Mouse (Mus musculus) ovary, postnatal 10 days (tissue): ENCODE measurements around the gene Ip6k1.
"Not testable (repeated sequence)": the region's sequence is repeated elsewhere in the genome, so short reads cannot be mapped to it uniquely, and the experiment has no call there.

ENCODE experiments used
- DNase-seq: peaks from one replicate; pipeline ENCODE4 v3.0.0; 2022; ENCODE audit warnings: low spot score

Gene Ip6k1

GRCm38 (mm10) chr9:107982681-107983346 lies 19.5 kb upstream of the Ip6k1 start, which contains the start of gene Gm20661:
Gene Gm20661 (plus strand): TSS chr9:107983058.
- DNase-seq: peak; percentile 49

GRCm38 (mm10) chr9:107983421-107983890 lies 18.8 kb upstream of the Ip6k1 start:
- peak; percentile 41 for DNase-seq

GRCm38 (mm10) chr9:107984052-107984753 lies 18.1 kb upstream of the Ip6k1 start:
- no peak for DNase-seq

GRCm38 (mm10) chr9:107984754-107985055 lies 17.6 kb upstream of the Ip6k1 start:
- no peak for DNase-seq

GRCm38 (mm10) chr9:107985131-107986119 lies 16.9 kb upstream of the Ip6k1 start, which contains the start of gene Inka1:
Gene Inka1 (minus strand): TSS chr9:107985879.
- peak; percentile 66 for DNase-seq

- peak; percentile 59 for DNase-seq
Measured at GRCm38 (mm10) chr9:107986376-107986775, 15.9 kb upstream of the Ip6k1 start.

- no peak for DNase-seq
Measured at GRCm38 (mm10) chr9:107987950-107988349, 14.4 kb upstream of the Ip6k1 start.

- DNase-seq: no peak
Measured at GRCm38 (mm10) chr9:107992197-107992596, 10.1 kb upstream of the Ip6k1 start, which contains the start of gene Cdhr4. Gene Cdhr4 (plus strand): TSS chr9:107992497.

GRCm38 (mm10) chr9:107993013-107993412 lies 9.3 kb upstream of the Ip6k1 start:
- no peak for DNase-seq

- no peak for DNase-seq
Measured at GRCm38 (mm10) chr9:107994464-107994863, 7.8 kb upstream of the Ip6k1 start.

- no peak for DNase-seq
Measured at GRCm38 (mm10) chr9:107995513-107995912, 6.8 kb upstream of the Ip6k1 start.

GRCm38 (mm10) chr9:107996049-107996448 lies 6.3 kb upstream of the Ip6k1 start, which contains the start of gene Gm20662:
Gene Gm20662 (plus strand): TSS chr9:107996349.
- DNase-seq: no peak

GRCm38 (mm10) chr9:108002778-108003530 lies 653 bp downstream of the Ip6k1 start:
- no peak for DNase-seq

- DNase-seq: no peak
Measured at GRCm38 (mm10) chr9:108003531-108003890, 1.2 kb downstream of the Ip6k1 start.

- no peak for DNase-seq
Measured at GRCm38 (mm10) chr9:108008041-108008440, 5.7 kb downstream of the Ip6k1 start.

GRCm38 (mm10) chr9:108010385-108010784 lies 8.1 kb downstream of the Ip6k1 start:
- DNase-seq: no peak

GRCm38 (mm10) chr9:108013577-108013976 lies 11.3 kb downstream of the Ip6k1 start:
- not testable (repeated sequence) for DNase-seq

- DNase-seq: no peak
Measured at GRCm38 (mm10) chr9:108017127-108017526, 14.8 kb downstream of the Ip6k1 start.

GRCm38 (mm10) chr9:108020741-108021140 lies 18.4 kb downstream of the Ip6k1 start:
- no peak for DNase-seq

- DNase-seq: no peak
Measured at GRCm38 (mm10) chr9:108023216-108023615, 20.9 kb downstream of the Ip6k1 start.

- DNase-seq: no peak
Measured at GRCm38 (mm10) chr9:108026584-108026983, 24.3 kb downstream of the Ip6k1 start.
